Mouse (Mus musculus) effector memory CD4-positive, alpha-beta T cell, adult 5 months (primary cell): ENCODE data around the gene Olfr493. TPM values are rescaled to one million over a fixed set of nuclear protein-coding genes. Genes with fewer than 3 reads are reported as not detected.

Source experiments
- polyA plus RNA-seq: library from polyadenylated mRNA; unstranded; fragments of 100-300 nt; shearing (Covaris generic); gene quantifications from one replicate; pipeline ENCODE4 v1.2.1, GENCODE M21; 2017

The Olfr493 gene
- polyA plus RNA-seq = not detected

GRCm38 (mm10) chr7:108346879-108347278 is at the start of gene Olfr493:
Olfr493 (minus strand) TSS chr7:108346979.

DNA sequence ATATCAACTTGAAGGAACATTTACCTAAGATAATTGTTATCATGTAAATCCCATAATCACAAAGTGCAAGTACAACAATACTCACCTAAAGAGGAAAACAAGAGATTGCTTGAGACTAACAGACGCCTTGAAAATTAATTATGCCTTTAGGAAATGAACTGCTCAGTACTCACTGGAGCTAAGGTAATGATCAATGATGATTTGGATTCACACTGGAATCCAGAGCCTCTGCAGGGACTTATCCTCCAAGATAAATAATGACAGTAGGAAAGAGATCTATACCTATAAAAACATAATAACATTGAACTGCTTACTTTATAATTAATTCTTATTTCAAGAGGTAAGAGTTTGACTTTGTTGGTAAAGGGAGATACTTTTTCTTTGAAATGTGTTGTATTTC is 46.1 kb upstream of the Olfr493 start, which contains the start of gene Olfr495:
TSS of gene Olfr495 (plus strand) at position 301 of the 400 bp plus-strand sequence.

DNA sequence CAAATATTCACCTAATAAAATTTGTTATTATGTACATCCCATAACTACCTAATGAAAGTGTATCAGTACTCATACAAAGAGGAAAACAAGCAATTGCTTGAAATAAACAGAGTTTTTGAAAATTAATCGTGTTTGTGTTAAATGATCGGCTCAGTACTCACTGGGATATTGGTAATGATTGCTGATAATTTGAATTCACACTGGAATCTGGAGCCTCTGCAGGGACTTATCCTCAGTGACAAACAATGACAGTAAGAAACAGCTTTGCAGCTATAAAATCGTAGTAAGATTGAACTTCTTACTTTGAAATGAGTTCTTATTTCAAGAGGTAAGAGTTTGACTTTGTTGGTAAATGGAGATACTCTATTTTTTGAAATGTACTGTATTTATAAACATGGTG is 18.3 kb upstream of the Olfr493 start, which contains the start of gene Olfr494:
TSS of gene Olfr494 (plus strand) at position 301 of the 400 bp plus-strand sequence.

GRCm38 (mm10) chr7:108323574-108323973 is 23.2 kb downstream of the Olfr493 start, which contains the start of gene Olfr492:
Olfr492 (minus strand) TSS chr7:108323674.

DNA sequence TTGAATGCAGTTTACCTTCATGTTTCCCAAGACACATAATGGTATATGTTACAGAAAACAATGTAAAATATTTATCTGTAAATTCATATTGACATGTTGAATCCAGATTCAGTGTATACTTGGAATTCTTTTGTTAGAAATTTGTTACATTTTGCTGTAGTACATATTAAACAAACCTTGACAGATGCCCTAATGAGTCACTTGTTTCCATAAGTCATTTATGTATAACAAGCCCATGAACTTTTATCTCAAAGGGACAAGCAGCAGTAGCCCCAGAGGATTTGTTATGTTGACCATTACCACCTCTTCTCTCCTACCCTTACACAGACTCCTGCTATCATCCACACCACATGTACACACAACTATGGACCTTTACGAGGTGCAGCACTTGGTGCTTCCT is 33.6 kb downstream of the Olfr493 start, which contains the start of gene Olfr491:
TSS of gene Olfr491 (plus strand) at position 301 of the 400 bp plus-strand sequence.

Other genes with a start within 250 kb of the Olfr493 start
- gene Olfr482, start 249.4 kb downstream of the Olfr493 start, polyA plus RNA-seq = not detected
- not detected for gene Olfr483, start 246.1 kb downstream of the Olfr493 start, polyA plus RNA-seq
- gene Olfr484, start 219.5 kb downstream of the Olfr493 start, polyA plus RNA-seq = 0.07 TPM
- gene Olfr485, start 187.1 kb downstream of the Olfr493 start, polyA plus RNA-seq = not detected
- gene Olfr486, start 174.2 kb downstream of the Olfr493 start, polyA plus RNA-seq = not detected
- not detected for gene Olfr487, start 132.3 kb downstream of the Olfr493 start, polyA plus RNA-seq
- gene Olfr488, start 88.6 kb downstream of the Olfr493 start, polyA plus RNA-seq = not detected
- gene Olfr490, start 58.0 kb downstream of the Olfr493 start, polyA plus RNA-seq = not detected
- gene Olfr491, start 33.5 kb downstream of the Olfr493 start, polyA plus RNA-seq = not detected
- gene Olfr492, start 23.3 kb downstream of the Olfr493 start, polyA plus RNA-seq = not detected
- not detected for gene Olfr494, start 18.4 kb upstream of the Olfr493 start, polyA plus RNA-seq
- not detected for gene Olfr495, start 46.2 kb upstream of the Olfr493 start, polyA plus RNA-seq
- gene Olfr497, start 73.4 kb upstream of the Olfr493 start, polyA plus RNA-seq = not detected
- not detected for gene Olfr498, start 118.3 kb upstream of the Olfr493 start, polyA plus RNA-seq
- gene Olfr502, start 178.1 kb upstream of the Olfr493 start, polyA plus RNA-seq = not detected
- not detected for gene Olfr503, start 197.5 kb upstream of the Olfr493 start, polyA plus RNA-seq
- gene Olfr504, start 218.8 kb upstream of the Olfr493 start, polyA plus RNA-seq = not detected